Mouse (Mus musculus) cerebellum, adult 2 months (tissue): Measurements from ENCODE around the gene Itpr3. TPM values are rescaled to one million over a fixed set of nuclear protein-coding genes. Genes with fewer than 3 reads are reported as not detected.

ENCODE experiments used
- DNase-seq, 2 experiments: peaks; one replicate each; pipeline ENCODE4 v3.0.0; 2021
- H3K27ac ChIP-seq: fragments of 200-500 bp; 2 replicates; pipeline ENCODE4 v1.5.1; 2012; ENCODE audit warnings: low read length, control low read depth, inconsistent platforms; ENCODE audit not compliant: insufficient read depth
- H3K27me3 ChIP-seq: fragments of 200-500 bp; 2 replicates; pipeline ENCODE4 v1.6.1; 2012; ENCODE audit warnings: inconsistent platforms, mild to moderate bottlenecking, low read length, moderate library complexity; ENCODE audit not compliant: control insufficient read depth, insufficient read depth
- H3K4me1 ChIP-seq: fragments of 200-500 bp; 2 replicates; pipeline ENCODE4 v1.6.1; 2011; ENCODE audit warnings: low read length; ENCODE audit not compliant: control insufficient read depth, insufficient read depth
- H3K4me3 ChIP-seq: fragments of 200-500 bp; replicated peaks from 2 replicates; pipeline ENCODE3; 2011; ENCODE audit warnings: mild to moderate bottlenecking, low read depth, low read length, control low read depth; ENCODE audit not compliant: insufficient read depth
- CTCF ChIP-seq: fragments of 200-500 bp; IDR thresholded peaks from 2 replicates; pipeline ENCODE4 v1.5.1; 2011; ENCODE audit warnings: low read depth, mild to moderate bottlenecking, control low read depth, low read length, moderate library complexity, borderline replicate concordance; ENCODE audit not compliant: insufficient read depth
- POLR2A ChIP-seq: fragments of 200-500 bp; IDR thresholded peaks from 2 replicates; pipeline ENCODE4 v1.6.1; 2011; ENCODE audit warnings: low read length, control low read depth, borderline replicate concordance; ENCODE audit not compliant: insufficient read depth
- WGBS: fragments of 180-500 bp; shearing (Covaris S2); methylation state at CpG from one replicate; pipeline ENCODE4 v1.1.7; 2018; 5-methylcytosine and 5-hydroxymethylcytosine counted together
- polyA plus RNA-seq: library from polyadenylated mRNA; depleted of rRNA; stranded (reverse); fragments of >200 nt; gene quantifications from 2 replicates; pipeline ENCODE4 v1.2.3, GENCODE M21; 2012

Itpr3 gene
- polyA plus RNA-seq, 1 experiment, result 6.5 TPM

DNA sequence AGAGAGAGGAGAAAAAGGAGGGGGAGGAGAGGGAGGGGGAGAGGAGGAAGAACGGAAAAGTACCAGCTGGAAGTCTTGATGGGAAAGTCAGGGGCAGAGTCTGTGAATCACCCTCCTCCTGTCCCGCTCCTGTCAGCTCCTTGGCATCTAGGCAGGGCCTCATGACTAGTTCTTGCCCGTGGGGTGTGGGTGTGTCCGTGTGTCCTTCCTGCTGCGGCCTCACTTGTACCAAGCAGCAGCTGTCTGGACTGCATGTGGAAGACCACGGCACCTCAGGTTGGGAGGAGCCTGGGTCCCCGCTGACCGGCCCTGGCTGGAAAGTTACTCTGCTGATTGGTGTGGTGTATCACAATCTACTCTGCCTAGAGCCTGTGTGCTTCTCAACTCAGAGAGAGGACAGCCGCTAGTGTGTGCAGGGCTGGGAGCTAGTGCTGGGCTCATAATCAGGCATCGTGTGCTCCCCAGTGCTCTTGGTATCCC, 84.9 kb downstream of the Itpr3 start:
- 59% methylated on average over 10 of the region's 10 CpGs for WGBS
- Histone ChIP-seq H3K27me3 (no peaks in the 10 kb centered on the region), H3K4me1 (no peaks in the 10 kb centered on the region; the same call in 1 of the 2 replicates), H3K4me3 (no peak overlapping the region), H3K27ac (no peak overlapping the region)
- no peak for DNase-seq
- TF ChIP-seq CTCF (no peak), POLR2A (no peak)

DNA sequence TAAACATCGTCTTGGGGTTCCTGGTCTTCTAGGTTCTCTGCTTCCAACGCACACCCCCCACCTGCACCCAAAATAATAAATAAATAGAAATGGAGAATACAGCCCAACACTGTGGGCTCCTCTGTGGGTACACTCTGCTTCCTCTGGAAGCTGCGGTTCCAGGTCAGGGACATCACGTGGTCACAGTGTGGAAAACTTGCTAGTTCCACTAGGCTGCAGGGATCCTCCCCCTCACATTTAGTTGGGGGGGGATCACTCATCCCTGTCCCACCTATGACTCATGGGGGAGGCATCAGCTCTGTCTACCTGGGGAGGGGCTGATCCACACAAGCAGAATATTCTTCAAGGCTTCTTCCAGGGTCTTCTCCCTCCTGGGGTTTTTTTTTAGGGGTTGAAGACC, 87.0 kb downstream of the Itpr3 start:
- TF ChIP-seq CTCF, result no peak
- TF ChIP-seq POLR2A, result no peak
- Histone ChIP-seq H3K4me1 (no peaks in the 10 kb centered on the region), H3K27ac (no peak overlapping the region), H3K4me3 (no peak overlapping the region), H3K27me3 (no peaks in the 10 kb centered on the region)
- WGBS, result 91% methylated on average over 4 of the region's 4 CpGs
- DNase-seq, result no peak

DNA sequence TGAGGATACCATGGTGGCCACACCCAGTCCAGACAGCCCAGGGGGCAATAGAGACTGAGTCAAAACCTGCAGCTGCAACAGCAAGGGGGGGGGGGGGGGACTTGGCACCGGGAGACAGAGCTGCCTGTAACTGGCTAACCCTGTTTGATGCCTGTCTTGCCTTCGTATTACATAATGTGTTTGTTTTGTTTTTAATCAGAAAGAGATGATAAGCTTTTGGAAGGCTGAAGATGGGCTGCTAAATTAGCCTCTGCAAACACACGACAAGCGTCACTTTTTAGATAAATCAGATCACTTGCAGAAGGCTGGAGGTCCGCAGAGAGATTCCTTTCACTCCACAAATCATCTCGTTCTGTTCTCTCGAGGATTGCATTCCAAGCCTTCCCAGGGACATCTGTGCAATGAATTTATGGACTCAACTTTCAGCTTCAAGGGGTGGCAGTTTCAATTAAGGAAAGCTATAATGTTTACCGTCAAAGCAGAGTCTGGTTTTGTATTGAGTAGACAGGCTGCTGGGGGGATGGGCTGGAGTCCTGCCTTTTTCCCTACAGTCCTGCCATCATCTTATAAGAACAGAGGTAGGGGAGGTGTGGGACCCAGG, 89.3 kb downstream of the Itpr3 start:
- Histone ChIP-seq H3K4me3 (no peak overlapping the region), H3K27ac (no peak overlapping the region), H3K4me1 (peaks cover 7% of the 10 kb centered on the region), H3K27me3 (no peaks in the 10 kb centered on the region)
- no peak for DNase-seq
- TF ChIP-seq CTCF, result no peak
- TF ChIP-seq POLR2A, result no peak
- WGBS, result 49% methylated on average over 8 of the region's 8 CpGs

DNA sequence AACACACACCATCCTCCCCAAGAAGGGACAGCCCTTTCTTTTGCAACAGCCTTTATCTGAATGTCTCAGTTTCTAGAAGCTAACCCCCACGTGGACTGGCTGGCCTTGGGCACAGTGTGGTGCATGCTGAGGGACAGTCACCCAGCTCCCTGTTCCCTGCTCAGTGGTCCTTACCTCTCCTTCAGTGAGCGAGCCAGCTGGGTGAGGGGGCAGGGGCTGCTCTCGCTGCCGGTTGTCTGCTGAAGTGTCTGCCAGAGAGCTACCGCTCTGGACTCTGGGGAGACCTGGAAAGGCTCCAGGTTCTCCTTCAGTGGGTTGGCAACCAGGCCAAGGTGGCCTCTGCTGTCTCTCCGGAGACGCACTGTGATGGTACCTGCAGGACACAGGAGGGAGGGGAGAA, 93.8 kb downstream of the Itpr3 start:
- Histone ChIP-seq H3K27me3 (no peaks in the 10 kb centered on the region), H3K4me3 (no peak overlapping the region), H3K4me1 (peaks cover 31% of the 10 kb centered on the region), H3K27ac (no peak overlapping the region)
- WGBS, result 16% methylated on average over 7 of the region's 7 CpGs
- no peak for DNase-seq
- no peak for TF ChIP-seq CTCF
- no peak for TF ChIP-seq POLR2A

DNA sequence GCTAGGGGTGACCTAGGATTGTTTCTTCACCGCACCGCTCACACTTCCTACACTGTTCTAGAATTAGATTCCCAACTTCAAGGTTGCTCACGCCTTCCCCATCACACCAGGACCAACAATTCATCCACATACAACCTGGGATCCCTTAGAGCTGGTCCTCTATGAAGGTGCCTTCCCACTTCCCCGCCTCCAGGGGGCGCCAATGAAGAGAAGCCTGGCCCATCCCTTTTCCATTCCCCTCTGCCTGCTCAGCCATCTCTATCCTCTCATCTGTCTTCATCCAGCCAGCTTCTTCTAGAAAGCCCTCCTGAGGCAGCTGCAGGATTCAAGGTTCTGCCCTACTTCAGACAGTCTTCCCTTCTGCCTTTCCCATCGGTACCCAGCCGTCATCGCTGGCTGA, 94.3 kb downstream of the Itpr3 start:
- Histone ChIP-seq H3K4me1 (peaks cover 31% of the 10 kb centered on the region), H3K27ac (no peak overlapping the region), H3K27me3 (no peaks in the 10 kb centered on the region), H3K4me3 (no peak overlapping the region)
- TF ChIP-seq POLR2A, result no peak
- peak; percentile 48; the same call in 1 of the 2 replicates for TF ChIP-seq CTCF
- DNase-seq, result no peak
- 77% methylated on average over 8 of the region's 8 CpGs for WGBS

DNA sequence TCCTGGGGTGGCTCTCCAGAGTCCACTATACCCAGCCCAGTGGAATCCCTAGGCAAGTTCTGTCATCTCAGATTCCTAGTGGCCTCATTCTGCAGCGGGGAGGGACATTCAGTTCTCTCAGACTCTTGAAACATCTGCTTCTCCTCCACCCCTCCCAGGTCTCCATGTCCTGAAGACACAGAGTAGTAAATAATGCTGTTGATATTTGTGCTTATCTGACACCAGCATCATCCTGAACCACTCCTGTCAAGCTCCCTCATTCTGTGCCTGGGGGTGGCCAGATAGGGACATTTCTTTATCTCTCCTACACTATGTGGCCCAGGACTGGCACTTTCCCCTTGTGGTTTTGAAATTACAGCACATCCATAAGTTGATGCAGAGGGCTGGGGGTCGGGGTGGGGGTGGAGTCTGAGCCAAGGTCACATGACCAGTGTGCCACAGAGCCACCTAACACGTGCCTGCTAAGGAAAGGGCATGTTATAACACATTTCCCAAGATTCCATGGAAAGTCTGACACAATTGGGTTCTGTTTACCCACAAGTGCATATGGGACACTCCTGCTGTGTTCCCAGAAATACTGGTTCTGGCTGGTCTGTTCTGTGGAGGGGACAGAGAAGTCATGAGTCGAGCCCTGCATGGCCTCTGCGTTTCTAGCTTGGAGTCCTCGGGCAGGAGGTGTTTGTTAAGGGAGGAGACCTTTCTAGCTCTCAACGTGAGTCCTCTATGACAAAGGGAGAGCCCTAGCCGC, 96.0 kb downstream of the Itpr3 start:
- peak overlapping the region; percentile 26; the same call in 1 of the 2 replicates for H3K27ac ChIP-seq
- peaks cover 31% of the 10 kb centered on the region for H3K4me1 ChIP-seq
- DNase-seq, result no peak
- H3K4me3 ChIP-seq, result no peak overlapping the region
- 55% methylated on average over 8 of the region's 8 CpGs for WGBS
- no peak for TF ChIP-seq POLR2A
- no peak for TF ChIP-seq CTCF
- no peaks in the 10 kb centered on the region for H3K27me3 ChIP-seq

DNA sequence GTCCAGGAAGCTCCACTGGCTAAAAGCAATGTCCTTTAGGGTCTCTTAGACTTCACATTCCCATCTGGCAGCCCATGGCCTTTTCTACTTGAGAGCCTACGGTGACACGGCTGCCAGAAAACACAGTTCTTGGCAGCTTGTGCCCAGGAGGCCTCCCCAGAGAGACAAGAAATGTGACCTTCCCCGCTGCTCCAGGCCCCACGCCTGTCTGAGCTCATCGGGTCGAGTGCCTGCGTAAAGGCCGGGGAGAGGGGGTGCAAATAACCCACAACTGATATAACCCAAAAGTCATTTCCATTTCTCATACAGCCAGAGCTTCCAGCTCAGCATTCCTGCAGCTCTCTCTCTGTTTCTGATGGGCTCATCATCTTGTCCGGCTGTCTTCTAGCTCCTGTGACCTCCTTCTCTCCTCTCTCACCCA, 96.7 kb downstream of the Itpr3 start:
- Histone ChIP-seq H3K27ac (peak overlapping the region; percentile 26), H3K4me1 (peaks cover 31% of the 10 kb centered on the region), H3K27me3 (no peaks in the 10 kb centered on the region), H3K4me3 (no peak overlapping the region)
- 18% methylated on average over 9 of the region's 9 CpGs for WGBS
- peak; percentile 44 to 51 for DNase-seq
- TF ChIP-seq POLR2A, result no peak
- no peak for TF ChIP-seq CTCF

DNA sequence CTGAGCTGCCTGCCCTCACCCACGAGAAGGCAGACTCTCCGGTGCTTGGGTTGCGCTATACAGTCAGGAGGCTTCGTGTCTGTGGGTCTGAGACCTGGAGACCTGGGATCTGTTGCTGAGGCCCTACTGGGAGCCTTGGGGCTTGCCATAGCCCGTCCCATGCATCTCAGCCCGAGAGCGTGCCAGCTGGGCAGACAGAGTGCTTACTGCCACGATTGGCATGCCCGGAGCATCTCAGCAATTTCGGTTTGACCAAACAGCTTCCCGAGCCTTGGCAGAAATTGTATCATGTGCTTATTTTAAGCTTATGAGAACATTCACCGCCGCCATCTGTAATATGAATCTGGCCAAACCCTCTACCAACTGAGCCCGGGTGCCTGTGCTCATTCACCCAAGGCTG, 97.2 kb downstream of the Itpr3 start:
- 17% methylated on average over 14 of the region's 14 CpGs for WGBS
- peak; percentile 72 to 79 for DNase-seq
- TF ChIP-seq POLR2A (no peak), CTCF (no peak)
- Histone ChIP-seq H3K27ac (peak overlapping the region; percentile 26), H3K4me3 (no peak overlapping the region), H3K4me1 (peaks cover 31% of the 10 kb centered on the region), H3K27me3 (no peaks in the 10 kb centered on the region)

DNA sequence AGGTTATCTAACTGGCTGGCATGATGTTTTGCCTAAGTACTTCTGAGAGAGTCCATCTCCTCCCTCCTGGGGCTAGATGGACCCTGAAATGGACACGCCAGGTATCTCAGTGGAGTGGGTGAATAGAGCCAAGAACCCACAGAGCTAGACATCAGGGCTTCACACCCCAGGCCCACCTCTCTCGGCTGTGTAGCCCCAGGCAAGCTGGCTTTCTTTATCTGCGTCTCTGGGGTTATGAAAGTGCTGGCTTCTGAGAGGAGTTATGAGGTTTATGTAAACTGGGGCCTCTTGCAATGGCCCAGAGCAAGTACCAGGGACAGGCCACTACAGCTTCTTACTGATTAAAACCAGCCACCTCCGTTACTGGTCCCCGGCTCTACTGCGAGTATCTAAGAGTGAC, 97.8 kb downstream of the Itpr3 start:
- Histone ChIP-seq H3K4me3 (no peak overlapping the region), H3K4me1 (peaks cover 31% of the 10 kb centered on the region), H3K27ac (peak overlapping the region; percentile 26; the same call in 1 of the 2 replicates), H3K27me3 (no peaks in the 10 kb centered on the region)
- TF ChIP-seq POLR2A (no peak), CTCF (no peak)
- DNase-seq, result no peak
- 78% methylated on average over 6 of the region's 6 CpGs for WGBS
